Mouse (Mus musculus): Measurements from ENCODE around the gene Ube2r2. TPM values are rescaled to one million over a fixed set of nuclear protein-coding genes. Genes with fewer than 3 reads are reported as not detected.

Ube2r2 gene
- total and polyA plus RNA-seq, 2 experiments from 2014 or later = 30.2 to 47.9 TPM

GRCm38 (mm10) chr4:41115074-41115473, 20.5 kb upstream of the Ube2r2 start:
- no peak overlapping the region for H3K9ac ChIP-seq (replicated peaks; ENCODE audit: low read length)
- 91% methylated on average over 6 of the region's 6 CpGs for WGBS
- no peak overlapping the region for H3K27ac ChIP-seq
- TF ChIP-seq CTCF (IDR thresholded peaks at IDR 0.05; ENCODE audit: low read depth) = no peak
- H3K36me3 ChIP-seq (ENCODE audit: insufficient read depth, low read length) = peaks cover 54% of the 10 kb centered on the region
- no peaks in the 10 kb centered on the region for H3K9me3 ChIP-seq (ENCODE audit: low read length)
- ATAC-seq (no peak), DNase-seq (ENCODE audit: low spot score) (no peak)
- no peaks in the 10 kb centered on the region for H3K27me3 ChIP-seq (ENCODE audit: insufficient read depth, low read length)
- no peak overlapping the region for H3K4me2 ChIP-seq (ENCODE audit: low read depth, low read length)
- H3K4me1 ChIP-seq (ENCODE audit: insufficient read depth, low read length) = no peaks in the 10 kb centered on the region
- no peak overlapping the region for H3K4me3 ChIP-seq (ENCODE audit: low read length)

- ATAC-seq (no peak), DNase-seq (ENCODE audit: low spot score) (no peak)
- 92% methylated on average over 15 of the region's 15 CpGs for WGBS
- Histone ChIP-seq H3K36me3 (ENCODE audit: insufficient read depth, low read length) (peaks cover 61% of the 10 kb centered on the region), H3K9me3 (ENCODE audit: low read length) (no peaks in the 10 kb centered on the region), H3K27me3 (ENCODE audit: insufficient read depth, low read length) (no peaks in the 10 kb centered on the region), H3K4me1 (ENCODE audit: insufficient read depth, low read length) (no peaks in the 10 kb centered on the region), H3K9ac (replicated peaks; ENCODE audit: low read length) (no peak overlapping the region), H3K4me3 (ENCODE audit: low read length) (no peak overlapping the region), H3K27ac (no peak overlapping the region), H3K4me2 (ENCODE audit: low read depth, low read length) (no peak overlapping the region)
- TF ChIP-seq CTCF (IDR thresholded peaks at IDR 0.05; ENCODE audit: low read depth) = no peak
Observed at GRCm38 (mm10) chr4:41115793-41116192, 19.8 kb upstream of the Ube2r2 start.

- Histone ChIP-seq H3K27me3 (ENCODE audit: insufficient read depth, low read length) (no peaks in the 10 kb centered on the region), H3K9me3 (ENCODE audit: low read length) (no peaks in the 10 kb centered on the region), H3K36me3 (ENCODE audit: insufficient read depth, low read length) (peaks cover 62% of the 10 kb centered on the region), H3K4me2 (ENCODE audit: low read depth, low read length) (no peak overlapping the region), H3K27ac (no peak overlapping the region), H3K4me1 (ENCODE audit: insufficient read depth, low read length) (no peaks in the 10 kb centered on the region), H3K9ac (replicated peaks; ENCODE audit: low read length) (no peak overlapping the region), H3K4me3 (ENCODE audit: low read length) (no peak overlapping the region)
- 89% methylated on average over 3 of the region's 3 CpGs for WGBS
- DNase-seq (ENCODE audit: low spot score) = no peak
- no peak for ATAC-seq
- TF ChIP-seq CTCF (IDR thresholded peaks at IDR 0.05; ENCODE audit: low read depth) = no peak
Observed at GRCm38 (mm10) chr4:41116817-41117216, 18.7 kb upstream of the Ube2r2 start.

GRCm38 (mm10) chr4:41118706-41119292, 16.7 kb upstream of the Ube2r2 start:
- Histone ChIP-seq H3K4me1 (ENCODE audit: insufficient read depth, low read length) (no peaks in the 10 kb centered on the region), H3K27me3 (ENCODE audit: insufficient read depth, low read length) (no peaks in the 10 kb centered on the region), H3K36me3 (ENCODE audit: insufficient read depth, low read length) (peaks cover 61% of the 10 kb centered on the region), H3K27ac (no peak overlapping the region), H3K4me3 (ENCODE audit: low read length) (no peak overlapping the region), H3K9ac (replicated peaks; ENCODE audit: low read length) (no peak overlapping the region), H3K9me3 (ENCODE audit: low read length) (no peaks in the 10 kb centered on the region), H3K4me2 (ENCODE audit: low read depth, low read length) (no peak overlapping the region)
- DNase-seq (ENCODE audit: low spot score) (peak; percentile 65), ATAC-seq (no peak)
- peak; percentile 83 for TF ChIP-seq CTCF (IDR thresholded peaks at IDR 0.05; ENCODE audit: low read depth)
- whole genome bisulfite sequencing = 76% methylated on average over 11 of the region's 11 CpGs

- H3K4me3 ChIP-seq (ENCODE audit: low read length) = peak within 1 kb of the TSS; percentile 58
- H3K9ac ChIP-seq (replicated peaks; ENCODE audit: low read length) = peak within 1 kb of the TSS; percentile 57
- DNase-seq (ENCODE audit: low spot score) (peak; percentile 99), ATAC-seq (peak; percentile 100)
- no peaks in the 10 kb centered on the region for H3K4me1 ChIP-seq (ENCODE audit: insufficient read depth, low read length)
- H3K27me3 ChIP-seq (ENCODE audit: insufficient read depth, low read length) = no peaks in the 10 kb centered on the region
- WGBS = 4% methylated on average over 29 of the region's 29 CpGs
- H3K27ac ChIP-seq = peak within 1 kb of the TSS; percentile 72
- peak within 1 kb of the TSS; percentile 74 for H3K4me2 ChIP-seq (ENCODE audit: low read depth, low read length)
- no peaks in the 10 kb centered on the region for H3K9me3 ChIP-seq (ENCODE audit: low read length)
- H3K36me3 ChIP-seq (ENCODE audit: insufficient read depth, low read length) = peaks cover 16% of the 10 kb centered on the region
- no peak for TF ChIP-seq CTCF (IDR thresholded peaks at IDR 0.05; ENCODE audit: low read depth)
Observed at GRCm38 (mm10) chr4:41124180-41124951, 11.2 kb upstream of the Ube2r2 start, which contains the start of gene Nol6. Gene Nol6 (minus strand): TSS chr4:41124455.

- DNase-seq (ENCODE audit: low spot score) (peak; percentile 64), ATAC-seq (no peak)
- Histone ChIP-seq H3K4me1 (ENCODE audit: insufficient read depth, low read length) (no peaks in the 10 kb centered on the region), H3K9me3 (ENCODE audit: low read length) (no peaks in the 10 kb centered on the region), H3K27me3 (ENCODE audit: insufficient read depth, low read length) (no peaks in the 10 kb centered on the region), H3K9ac (replicated peaks; ENCODE audit: low read length) (no peak overlapping the region), H3K27ac (no peak overlapping the region), H3K4me2 (ENCODE audit: low read depth, low read length) (no peak overlapping the region), H3K36me3 (ENCODE audit: insufficient read depth, low read length) (no peaks in the 10 kb centered on the region), H3K4me3 (ENCODE audit: low read length) (no peak overlapping the region)
- TF ChIP-seq CTCF (IDR thresholded peaks at IDR 0.05; ENCODE audit: low read depth) = peak; percentile 77
- 7% methylated on average over 2 of the region's 2 CpGs for WGBS
Observed at GRCm38 (mm10) chr4:41129406-41129805, 6.1 kb upstream of the Ube2r2 start.

GRCm38 (mm10) chr4:41129836-41130235, 5.7 kb upstream of the Ube2r2 start:
- H3K27ac ChIP-seq = no peak overlapping the region
- no peaks in the 10 kb centered on the region for H3K36me3 ChIP-seq (ENCODE audit: insufficient read depth, low read length)
- no peak for ATAC-seq
- TF ChIP-seq CTCF (IDR thresholded peaks at IDR 0.05; ENCODE audit: low read depth) = no peak
- no peaks in the 10 kb centered on the region for H3K27me3 ChIP-seq (ENCODE audit: insufficient read depth, low read length)
- no peak for DNase-seq (ENCODE audit: low spot score)
- WGBS = 84% methylated on average over 3 of the region's 3 CpGs
- H3K4me1 ChIP-seq (ENCODE audit: insufficient read depth, low read length) = no peaks in the 10 kb centered on the region
- no peak overlapping the region for H3K4me2 ChIP-seq (ENCODE audit: low read depth, low read length)
- H3K9ac ChIP-seq (replicated peaks; ENCODE audit: low read length) = no peak overlapping the region
- H3K9me3 ChIP-seq (ENCODE audit: low read length) = no peaks in the 10 kb centered on the region
- H3K4me3 ChIP-seq (ENCODE audit: low read length) = no peak overlapping the region
